Mouse (Mus musculus) liver, postnatal 0 days (tissue): ENCODE measurements around the gene Cyth1. TPM values are rescaled to one million over a fixed set of nuclear protein-coding genes. Genes with fewer than 3 reads are reported as not detected.

Source experiments
- ATAC-seq: fragments of 200-750 bp; cut with Nextera tagmentation; 2 replicates; pipeline ENCODE4 v1.8.0; 2017; ENCODE audit warnings: mild to moderate bottlenecking, moderate library complexity
- DNase-seq: peaks from one replicate; pipeline ENCODE4 v3.0.0-alpha.2; 2016
- H3K27ac ChIP-seq: fragments of 300-500 bp; sonication (generic); 2 replicates; pipeline ENCODE4 v1.5.1; 2014; ENCODE audit warnings: antibody characterized with exemption, moderate library complexity, mild to moderate bottlenecking, low read depth
- H3K27me3 ChIP-seq: fragments of 300-500 bp; sonication (generic); 2 replicates; pipeline ENCODE4 v1.6.1; 2014; ENCODE audit warnings: low read length, control low read depth, mixed read lengths; ENCODE audit not compliant: insufficient read depth
- H3K36me3 ChIP-seq: fragments of 300-500 bp; sonication (generic); replicated peaks from 2 replicates; pipeline ENCODE4 v1.6.1; 2014; ENCODE audit warnings: mild to moderate bottlenecking, control low read depth, low read length, moderate library complexity, mixed read lengths; ENCODE audit not compliant: insufficient read depth
- H3K4me1 ChIP-seq: fragments of 300-500 bp; sonication (generic); 2 replicates; pipeline ENCODE4 v1.6.1; 2014; ENCODE audit warnings: antibody characterized with exemption, mild to moderate bottlenecking, control low read depth; ENCODE audit not compliant: insufficient read depth
- H3K4me2 ChIP-seq: fragments of 300-500 bp; sonication (generic); 2 replicates; pipeline ENCODE4 v1.6.1; 2014; ENCODE audit warnings: low read depth, mild to moderate bottlenecking, low read length, moderate library complexity, mixed read lengths
- H3K4me3 ChIP-seq: fragments of 300-500 bp; sonication (generic); 2 replicates; pipeline ENCODE4 v1.5.1; 2014; ENCODE audit warnings: low read depth, low read length
- H3K9ac ChIP-seq: fragments of 300-500 bp; sonication (generic); replicated peaks from 2 replicates; pipeline ENCODE4 v1.6.1; 2014; ENCODE audit warnings: mild to moderate bottlenecking, moderate library complexity
- H3K9me3 ChIP-seq: fragments of 300-500 bp; sonication (generic); 2 replicates; pipeline ENCODE4 v1.6.1; 2016; ENCODE audit warnings: mild to moderate bottlenecking, control low read depth, low read length, mixed read lengths
- CTCF ChIP-seq: sonication (generic); IDR thresholded peaks from 2 replicates; pipeline ENCODE4 v1.5.1; 2016; ENCODE audit warnings: antibody characterized with exemption, low read depth
- EP300 ChIP-seq: IDR thresholded peaks from 2 replicates; pipeline ENCODE4 v1.6.1; 2016; ENCODE audit warnings: antibody characterized with exemption, low read depth, mild to moderate bottlenecking
- WGBS: fragments of 180-500 bp; shearing (Covaris S2); extraction: QIAGEN DNeasy Blood & Tissue Kit; methylation state at CpG from one replicate; pipeline ENCODE4 v1.1.7; 2014; ENCODE audit not compliant: insufficient replicate concordance; 5-methylcytosine and 5-hydroxymethylcytosine counted together
- polyA plus RNA-seq: library from polyadenylated mRNA; unstranded; fragments of >200 nt; fragmentation: Nextera tagmentation; extraction: Ambion mirVana; gene quantifications from 2 replicates; pipeline ENCODE4 v1.2.1, GENCODE M21; 2015

The Cyth1 gene
- polyA plus RNA-seq, 1 experiment from 2014 or later: 7.0 TPM

GRCm38 (mm10) chr11:118289562-118289961 lies 41.2 kb upstream of the Cyth1 start:
- WGBS: 1% methylated on average over 22 of the region's 22 CpGs

GRCm38 (mm10) chr11:118289037-118289511 lies 40.7 kb upstream of the Cyth1 start:
- Histone ChIP-seq H3K9me3 (no peaks in the 10 kb centered on the region), H3K27ac (peak overlapping the region; percentile 89), H3K4me2 (peak overlapping the region; percentile 98), H3K4me3 (peak overlapping the region; percentile 74), H3K36me3 (peaks cover 24% of the 10 kb centered on the region), H3K4me1 (peaks cover 18% of the 10 kb centered on the region), H3K9ac (peak overlapping the region; percentile 85), H3K27me3 (no peaks in the 10 kb centered on the region)
- WGBS: 1% methylated on average over 16 of the region's 16 CpGs
- TF ChIP-seq CTCF: no peak
- TF ChIP-seq EP300: no peak
- DNase-seq (no peak), ATAC-seq (no peak)

More at GRCm38 (mm10) chr11:118289562-118289961, 41.2 kb upstream of the Cyth1 start:
- H3K36me3 ChIP-seq: peaks cover 19% of the 10 kb centered on the region
- H3K9ac ChIP-seq: peak overlapping the region; percentile 85
- ATAC-seq (peak; percentile 8), DNase-seq (no peak)
- peak overlapping the region; percentile 74 for H3K4me3 ChIP-seq
- H3K27ac ChIP-seq: peak overlapping the region; percentile 89
- TF ChIP-seq EP300 (no peak), CTCF (no peak)
- no peaks in the 10 kb centered on the region for H3K27me3 ChIP-seq
- H3K4me2 ChIP-seq: peak overlapping the region; percentile 98
- H3K4me1 ChIP-seq: peaks cover 18% of the 10 kb centered on the region
- H3K9me3 ChIP-seq: no peaks in the 10 kb centered on the region

- Histone ChIP-seq H3K4me2 (no peak overlapping the region), H3K27ac (no peak overlapping the region), H3K9ac (no peak overlapping the region), H3K4me3 (no peak overlapping the region), H3K27me3 (no peaks in the 10 kb centered on the region), H3K36me3 (peaks cover 39% of the 10 kb centered on the region), H3K4me1 (peaks cover 18% of the 10 kb centered on the region), H3K9me3 (no peaks in the 10 kb centered on the region)
- no peak for TF ChIP-seq CTCF
- TF ChIP-seq EP300: no peak
- ATAC-seq (no peak), DNase-seq (no peak)
- WGBS: 86% methylated on average over 9 of the region's 9 CpGs
Observed at GRCm38 (mm10) chr11:118287573-118287972, 39.2 kb upstream of the Cyth1 start.

- H3K36me3 ChIP-seq: peaks cover 46% of the 10 kb centered on the region
Observed at GRCm38 (mm10) chr11:118286434-118286833, 38.0 kb upstream of the Cyth1 start.

GRCm38 (mm10) chr11:118285791-118286190 lies 37.4 kb upstream of the Cyth1 start:
- no peak for TF ChIP-seq CTCF
- TF ChIP-seq EP300: no peak
- no peak overlapping the region for H3K4me2 ChIP-seq
- H3K9ac ChIP-seq: no peak overlapping the region
- ATAC-seq: no peak
- no peaks in the 10 kb centered on the region for H3K9me3 ChIP-seq
- H3K4me3 ChIP-seq: no peak overlapping the region
- H3K4me1 ChIP-seq: peaks cover 18% of the 10 kb centered on the region
- 85% methylated on average over 13 of the region's 13 CpGs for WGBS
- H3K27ac ChIP-seq: no peak overlapping the region
- no peak for DNase-seq
- H3K27me3 ChIP-seq: no peaks in the 10 kb centered on the region
- peaks cover 46% of the 10 kb centered on the region for H3K36me3 ChIP-seq

More at GRCm38 (mm10) chr11:118286434-118286833, 38.0 kb upstream of the Cyth1 start:
- DNase-seq (no peak), ATAC-seq (no peak)
- Histone ChIP-seq H3K4me1 (peaks cover 18% of the 10 kb centered on the region), H3K27me3 (no peaks in the 10 kb centered on the region), H3K9me3 (no peaks in the 10 kb centered on the region), H3K4me3 (no peak overlapping the region), H3K4me2 (no peak overlapping the region), H3K9ac (no peak overlapping the region), H3K27ac (no peak overlapping the region)
- TF ChIP-seq EP300 (no peak), CTCF (no peak)
- 84% methylated on average over 9 of the region's 9 CpGs for WGBS

- WGBS: 74% methylated on average over 3 of the region's 3 CpGs
- H3K36me3 ChIP-seq: peaks cover 70% of the 10 kb centered on the region
- no peak for ATAC-seq
Observed at GRCm38 (mm10) chr11:118280218-118280617, 31.8 kb upstream of the Cyth1 start.

More at GRCm38 (mm10) chr11:118280218-118280617, 31.8 kb upstream of the Cyth1 start:
- Histone ChIP-seq H3K27ac (no peak overlapping the region), H3K9me3 (no peaks in the 10 kb centered on the region), H3K27me3 (no peaks in the 10 kb centered on the region), H3K4me3 (no peak overlapping the region), H3K4me2 (no peak overlapping the region), H3K4me1 (no peaks in the 10 kb centered on the region), H3K9ac (no peak overlapping the region)
- no peak for DNase-seq
- TF ChIP-seq EP300: no peak
- no peak for TF ChIP-seq CTCF
